ENCODE assay signal across 8 mouse cellular contexts in genomic region chr5:113870393-113871040, GRCm38 (mm10). TPM values are rescaled to one million over a fixed set of nuclear protein-coding genes. Genes with fewer than 3 reads are reported as not detected.
A peak's percentile ranks its signal among the peaks of the same experiment; 100 is the strongest.
DNase-seq lines count a peak whose midpoint lies in the region; ATAC-seq lines count a peak whose summit lies in the region.

No protein-coding gene starts in this region.

- H3K36me3 ChIP-seq in hindbrain, embryonic 14.5 days (replicated peaks; ENCODE audit: control insufficient read depth, insufficient read depth), result peaks cover 1% of the 10 kb centered on the region
- peaks cover under 1% of the 10 kb centered on the region; the same call in 1 of the 2 replicates for H3K36me3 ChIP-seq in liver, embryonic 16.5 days (ENCODE audit: control insufficient read depth, insufficient read depth)

- DNase-seq in cerebellum, postnatal 10 days, result peak; percentile 51 to 63
- no peak for DNase-seq in cerebellum, adult 11 months
- no peak for DNase-seq in hindbrain, embryonic 14.5 days (ENCODE audit: low spot score)
- DNase-seq in testis, postnatal 10 days (ENCODE audit: low spot score), result no peak
- DNase-seq in adrenal gland, postnatal 36 days, result no peak
- DNase-seq in frontal cortex, postnatal 14 days (ENCODE audit: low spot score in 2 of 2), result no peak

- 0 out of 2 replicates have a peak overlapping the region, but pooled peaks have one; percentile 4 for H3K9ac ChIP-seq in hindbrain, embryonic 14.5 days
- no peak overlapping the region for H3K9ac ChIP-seq in liver, embryonic 16.5 days (ENCODE audit: low read depth, low read length)

- H3K9me3 ChIP-seq in hindbrain, embryonic 14.5 days (ENCODE audit: control insufficient read depth, low read length), result no peaks in the 10 kb centered on the region
- no peaks in the 10 kb centered on the region for H3K9me3 ChIP-seq in liver, embryonic 16.5 days (replicated peaks; ENCODE audit: control insufficient read depth, low read length)

- peaks cover 53% of the 10 kb centered on the region for H3K4me1 ChIP-seq in brown adipose tissue, adult 24 weeks (ENCODE audit: control insufficient read depth, insufficient read depth, insufficient read length, low read length)
- H3K4me1 ChIP-seq in hindbrain, embryonic 14.5 days (replicated peaks; ENCODE audit: control insufficient read depth, insufficient read depth, low read length), result peaks cover 62% of the 10 kb centered on the region
- H3K4me1 ChIP-seq in liver, embryonic 16.5 days (ENCODE audit: control insufficient read depth, low read depth, low read length), result peaks cover 20% of the 10 kb centered on the region

- no peak for ATAC-seq in hindbrain, embryonic 14.5 days (ENCODE audit: low FRiP score)
- no peak for ATAC-seq in liver, embryonic 16.5 days (ENCODE audit: low read depth)

- WGBS in hindbrain, embryonic 14.5 days, result 31% methylated on average over 21 of the region's 21 CpGs
- WGBS in liver, embryonic 16.5 days (ENCODE audit: insufficient replicate concordance), result 45% methylated on average over 21 of the region's 21 CpGs

- no peaks in the 10 kb centered on the region for H3K27me3 ChIP-seq in hindbrain, embryonic 14.5 days (ENCODE audit: control insufficient read depth, insufficient read depth, low read length)
- no peaks in the 10 kb centered on the region for H3K27me3 ChIP-seq in liver, embryonic 16.5 days (ENCODE audit: control insufficient read depth, insufficient read depth, low read depth, low read length)

- no peak overlapping the region for H3K4me3 ChIP-seq in brown adipose tissue, adult 24 weeks (ENCODE audit: insufficient read depth, low read depth, low read length)
- H3K4me3 ChIP-seq in hindbrain, embryonic 14.5 days (replicated peaks; ENCODE audit: low read length), result no peak overlapping the region
- no peak overlapping the region for H3K4me3 ChIP-seq in liver, embryonic 16.5 days (ENCODE audit: low read depth, low read length)

- H3K27ac ChIP-seq in brown adipose tissue, adult 24 weeks (replicated peaks; ENCODE audit: low read depth, low read length), result peak overlapping the region; percentile 67
- H3K27ac ChIP-seq in hindbrain, embryonic 14.5 days, result peak overlapping the region; percentile 99; the same call in 1 of the 2 replicates
- H3K27ac ChIP-seq in liver, embryonic 16.5 days (ENCODE audit: low read length), result peak overlapping the region; percentile 22; the same call in 1 of the 2 replicates

- no peak overlapping the region for H3K4me2 ChIP-seq in hindbrain, embryonic 14.5 days (replicated peaks)
- no peak overlapping the region for H3K4me2 ChIP-seq in liver, embryonic 16.5 days (ENCODE audit: low read depth, low read length)

RNA-seq across cellular contexts. Expression of gene Coro1c, which starts 38.0 kb away (rescaled TPM):
- 12.6 and 19.9 TPM in 2 replicates for polyA plus RNA-seq in brown adipose tissue, adult 24 weeks (2012; ENCODE audit: insufficient read depth, insufficient read length, missing spikeins)
- polyA plus RNA-seq in hindbrain, embryonic 14.5 days (2014; fragmentation: Nextera tagmentation; extraction: Ambion mirVana), result 172 and 177 TPM in 2 replicates
- polyA plus RNA-seq in liver, embryonic 16.5 days (2015; fragmentation: Nextera tagmentation; extraction: Ambion mirVana), result 40.8 and 40.9 TPM in 2 replicates
- 10 to 100 TPM; 47.9 to 60.1 TPM for total RNA-seq in adrenal gland, postnatal 36 days (2021)

RNA-seq across cellular contexts. Expression of gene Selplg, which starts 38.1 kb away (rescaled TPM):
- 5.5 and 6.0 TPM in 2 replicates for polyA plus RNA-seq in brown adipose tissue, adult 24 weeks (2012; ENCODE audit: insufficient read depth, insufficient read length, missing spikeins)
- polyA plus RNA-seq in hindbrain, embryonic 14.5 days (2014; fragmentation: Nextera tagmentation; extraction: Ambion mirVana), result 1.6 and 2.4 TPM in 2 replicates
- 14.1 and 15.4 TPM in 2 replicates for polyA plus RNA-seq in liver, embryonic 16.5 days (2015; fragmentation: Nextera tagmentation; extraction: Ambion mirVana)
- 1 to 10 TPM; 2.5 to 4.1 TPM for total RNA-seq in adrenal gland, postnatal 36 days (2021)

Comparison
In these comparisons a context has a peak if more than half of its experiments do, and no peak if none do; other contexts are left out.
1. DNase-seq: peak in cerebellum, postnatal 10 days (2 of 2); none in cerebellum, adult 11 months (single experiment), hindbrain, embryonic 14.5 days (single experiment), testis, postnatal 10 days (single experiment), adrenal gland, postnatal 36 days (0 of 2) and frontal cortex, postnatal 14 days (0 of 2).
2. H3K27ac ChIP-seq: peak in every context shown above with its lines; median percentile 99 in hindbrain, embryonic 14.5 days; 67 in brown adipose tissue, adult 24 weeks; 22 in liver, embryonic 16.5 days.